Mouse (Mus musculus) midbrain, postnatal 0 days (tissue): Measurements from ENCODE around the gene Wdr35. TPM values are rescaled to one million over a fixed set of nuclear protein-coding genes. Genes with fewer than 3 reads are reported as not detected.

Experiments
- ATAC-seq: fragments of 200-750 bp; cut with Nextera tagmentation; 2 replicates; pipeline ENCODE4 v1.8.0; 2017; ENCODE audit warnings: moderate number of reproducible peaks, mild to moderate bottlenecking, moderate TSS enrichment, moderate library complexity; ENCODE audit not compliant: low FRiP score
- DNase-seq: peaks from one replicate; pipeline ENCODE4 v3.0.0-alpha.2; 2015; ENCODE audit warnings: low spot score
- H3K27ac ChIP-seq: fragments of 300-500 bp; sonication (generic); 2 replicates; pipeline ENCODE4 v1.5.1; 2014; ENCODE audit warnings: low read depth, mild to moderate bottlenecking, low read length, mixed read lengths
- H3K27me3 ChIP-seq: fragments of 300-500 bp; sonication (generic); 2 replicates; pipeline ENCODE4 v1.6.1; 2014; ENCODE audit warnings: low read length, control low read depth, mixed read lengths; ENCODE audit not compliant: insufficient read depth
- H3K36me3 ChIP-seq: fragments of 300-500 bp; sonication (generic); 2 replicates; pipeline ENCODE4 v1.6.1; 2014; ENCODE audit warnings: low read length, control low read depth, mixed read lengths; ENCODE audit not compliant: insufficient read depth
- H3K4me1 ChIP-seq: fragments of 300-500 bp; sonication (generic); 2 replicates; pipeline ENCODE4 v1.6.1; 2014; ENCODE audit warnings: mild to moderate bottlenecking, control low read depth, antibody characterized with exemption, low read length, mixed read lengths; ENCODE audit not compliant: insufficient read depth
- H3K4me2 ChIP-seq: fragments of 300-500 bp; sonication (generic); 2 replicates; pipeline ENCODE4 v1.6.1; 2014; ENCODE audit warnings: low read depth, mild to moderate bottlenecking, low read length, mixed read lengths; ENCODE audit not compliant: poor library complexity, severe bottlenecking
- H3K4me3 ChIP-seq: fragments of 300-500 bp; sonication (generic); 2 replicates; pipeline ENCODE4 v1.5.1; 2014; ENCODE audit warnings: low read depth, mild to moderate bottlenecking, low read length, moderate library complexity
- H3K9ac ChIP-seq: fragments of 300-500 bp; sonication (generic); replicated peaks from 2 replicates; pipeline ENCODE4 v1.6.1; 2014; ENCODE audit warnings: mild to moderate bottlenecking, low read length, moderate library complexity, mixed read lengths; ENCODE audit not compliant: poor library complexity, severe bottlenecking
- H3K9me3 ChIP-seq: fragments of 300-500 bp; sonication (generic); 2 replicates; pipeline ENCODE4 v1.6.1; 2016; ENCODE audit warnings: low read length, control low read depth
- CTCF ChIP-seq: IDR thresholded peaks from 2 replicates; pipeline ENCODE4 v1.5.1; 2016; ENCODE audit warnings: antibody characterized with exemption, mild to moderate bottlenecking
- WGBS: fragments of 180-500 bp; shearing (Covaris S2); extraction: QIAGEN DNeasy Blood & Tissue Kit; methylation state at CpG from one replicate; pipeline ENCODE4 v1.1.7; 2014; 5-methylcytosine and 5-hydroxymethylcytosine counted together
- polyA plus RNA-seq: library from polyadenylated mRNA; unstranded; fragments of >200 nt; fragmentation: Nextera tagmentation; extraction: Ambion mirVana; gene quantifications from 2 replicates; pipeline ENCODE4 v1.2.1, GENCODE M21; 2015
- total RNA-seq: library from RNA; depleted of rRNA; stranded (reverse); fragments of >200 nt; gene quantifications from 2 replicates; pipeline ENCODE4 v1.2.3, GENCODE M21; 2014

Wdr35 gene
- total and polyA plus RNA-seq, 2 experiments from 2014 or later, result 19.3 to 21.4 TPM

GRCm38 (mm10) chr12:9050824-9051223, 77.1 kb downstream of the Wdr35 start:
- no peak overlapping the region for H3K27ac ChIP-seq
- ATAC-seq, result no peak
- no peak for DNase-seq
- no peaks in the 10 kb centered on the region for H3K36me3 ChIP-seq
- no peak overlapping the region for H3K4me2 ChIP-seq
- no peak overlapping the region for H3K9ac ChIP-seq
- no peak overlapping the region for H3K4me3 ChIP-seq
- TF ChIP-seq CTCF, result no peak
- H3K9me3 ChIP-seq, result no peaks in the 10 kb centered on the region
- 36% methylated on average over 6 of the region's 6 CpGs for WGBS
- H3K4me1 ChIP-seq, result no peaks in the 10 kb centered on the region
- no peaks in the 10 kb centered on the region for H3K27me3 ChIP-seq

DNA sequence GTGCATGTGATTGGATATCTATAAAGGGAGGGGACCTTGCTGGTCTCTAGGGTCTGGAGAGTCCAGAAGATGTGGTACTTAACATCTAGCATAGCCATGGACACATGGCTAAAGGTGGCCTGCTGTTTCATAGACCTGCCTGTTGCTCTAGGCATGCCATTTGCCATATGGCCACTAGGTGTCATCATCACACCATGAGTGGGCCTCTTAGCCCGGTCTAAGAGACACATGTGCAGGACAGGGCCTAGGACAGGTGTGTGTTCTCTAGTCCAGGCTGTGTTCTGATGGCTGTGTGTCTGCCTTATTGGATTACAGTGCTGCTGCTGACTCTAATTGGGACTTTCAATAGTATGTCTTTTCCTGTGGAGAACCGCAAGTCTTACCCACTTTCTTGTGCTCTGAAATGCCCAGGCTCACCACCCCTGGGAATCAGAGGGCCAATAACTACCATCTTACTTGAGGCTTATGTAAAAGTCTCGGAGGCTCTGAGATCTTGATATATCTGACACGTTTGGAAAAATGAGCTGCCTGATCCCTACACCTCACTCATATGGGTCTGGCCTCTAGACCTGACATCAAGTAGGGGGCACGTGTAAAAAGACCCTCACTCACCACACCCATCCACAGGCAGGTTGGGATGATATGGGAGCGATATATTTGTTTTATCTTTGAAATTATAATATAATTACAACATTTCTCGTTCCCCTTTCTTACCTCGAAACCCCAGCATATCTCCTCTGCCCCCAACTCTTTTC, 78.6 kb downstream of the Wdr35 start:
- H3K4me2 ChIP-seq, result no peak overlapping the region
- no peak overlapping the region for H3K27ac ChIP-seq
- no peaks in the 10 kb centered on the region for H3K36me3 ChIP-seq
- no peaks in the 10 kb centered on the region for H3K4me1 ChIP-seq
- H3K4me3 ChIP-seq, result no peak overlapping the region
- no peak overlapping the region for H3K9ac ChIP-seq
- DNase-seq (peak; percentile 82), ATAC-seq (peak; percentile 82)
- peak; percentile 99 for TF ChIP-seq CTCF
- WGBS, result 62% methylated on average over 8 of the region's 8 CpGs
- H3K27me3 ChIP-seq, result no peaks in the 10 kb centered on the region
- no peaks in the 10 kb centered on the region for H3K9me3 ChIP-seq

- Histone ChIP-seq H3K27ac (no peak overlapping the region), H3K9ac (no peak overlapping the region), H3K9me3 (no peaks in the 10 kb centered on the region), H3K36me3 (no peaks in the 10 kb centered on the region), H3K4me2 (no peak overlapping the region), H3K27me3 (no peaks in the 10 kb centered on the region), H3K4me1 (no peaks in the 10 kb centered on the region), H3K4me3 (no peak overlapping the region)
- 42% methylated on average over 7 of the region's 7 CpGs for WGBS
- TF ChIP-seq CTCF, result no peak
- no peak for DNase-seq
- ATAC-seq, result no peak
Observed at GRCm38 (mm10) chr12:9053345-9053744, 79.7 kb downstream of the Wdr35 start.

DNA sequence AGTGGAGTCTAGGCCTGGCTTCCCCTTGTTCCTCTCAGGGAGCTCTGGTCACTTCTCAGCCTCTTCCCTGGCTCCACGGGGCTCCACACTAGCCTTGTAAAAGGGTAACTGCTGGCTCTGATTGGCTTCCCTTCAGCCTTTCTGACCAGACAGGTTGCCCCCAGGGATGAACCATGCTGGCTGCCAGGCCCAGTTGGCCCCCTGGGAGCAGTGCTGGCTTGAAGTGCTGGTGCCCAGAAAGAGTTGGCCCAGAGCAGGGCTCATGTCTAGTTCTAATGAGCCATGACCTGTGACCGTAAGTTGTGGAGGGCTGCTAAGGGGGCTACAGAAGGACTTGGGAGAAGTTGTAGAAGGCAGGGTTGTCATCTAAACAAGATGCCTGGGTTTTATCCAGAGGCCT, 80.3 kb downstream of the Wdr35 start:
- 71% methylated on average over 2 of the region's 2 CpGs for WGBS

DNA sequence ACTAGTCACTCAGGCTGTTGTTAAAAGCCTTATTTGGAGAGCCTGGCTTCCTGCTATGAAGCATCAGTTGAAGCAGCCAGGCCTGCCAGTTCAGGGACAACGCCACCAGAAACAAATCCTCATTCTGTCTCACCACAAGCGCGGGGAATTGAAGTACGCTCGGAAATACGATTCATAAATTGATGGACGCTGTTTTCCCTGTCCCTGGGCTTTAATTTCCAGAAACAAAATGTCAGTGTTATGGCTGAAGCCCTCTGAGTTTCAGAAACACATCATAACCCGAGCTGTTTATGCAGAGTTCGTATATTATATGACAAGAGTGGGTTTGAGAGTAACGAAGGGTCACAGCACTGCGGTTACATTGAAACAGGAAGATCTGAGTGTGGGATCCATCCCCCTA, 81.6 kb downstream of the Wdr35 start:
- 80% methylated on average over 11 of the region's 11 CpGs for WGBS
- no peaks in the 10 kb centered on the region for H3K36me3 ChIP-seq

More for the DNA sequence above, 80.3 kb downstream of the Wdr35 start:
- Histone ChIP-seq H3K4me1 (no peaks in the 10 kb centered on the region), H3K4me2 (no peak overlapping the region), H3K9me3 (no peaks in the 10 kb centered on the region), H3K9ac (no peak overlapping the region), H3K27me3 (no peaks in the 10 kb centered on the region), H3K27ac (no peak overlapping the region), H3K4me3 (no peak overlapping the region), H3K36me3 (no peaks in the 10 kb centered on the region)
- no peak for TF ChIP-seq CTCF
- ATAC-seq, result no peak
- no peak for DNase-seq

DNA sequence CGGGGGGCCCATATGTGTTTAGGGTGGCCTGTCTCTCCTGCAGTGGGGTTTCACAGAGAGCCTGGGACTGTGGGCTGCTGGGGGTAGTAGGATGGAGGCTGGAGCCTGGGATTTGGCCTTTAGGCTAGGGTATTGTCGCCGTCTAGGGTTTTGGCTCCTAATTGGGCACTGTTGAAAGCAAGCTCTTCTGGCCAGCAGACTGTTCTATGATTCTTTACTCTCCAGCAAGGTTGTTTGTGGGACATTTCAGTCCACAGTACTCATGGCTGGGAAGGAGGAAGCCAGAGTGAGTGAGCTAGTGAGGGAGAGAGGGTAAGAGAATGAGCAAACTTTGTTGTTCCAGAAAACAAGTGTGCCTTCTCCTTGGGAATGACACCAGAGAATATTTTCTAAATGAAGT, 85.8 kb downstream of the Wdr35 start:
- WGBS, result 92% methylated on average over 3 of the region's 3 CpGs
- H3K9ac ChIP-seq, result no peak overlapping the region
- H3K36me3 ChIP-seq, result no peaks in the 10 kb centered on the region

More for the DNA sequence above, 81.6 kb downstream of the Wdr35 start:
- H3K27me3 ChIP-seq, result no peaks in the 10 kb centered on the region
- ATAC-seq (no peak), DNase-seq (no peak)
- H3K4me2 ChIP-seq, result no peak overlapping the region
- H3K4me1 ChIP-seq, result no peaks in the 10 kb centered on the region
- H3K27ac ChIP-seq, result no peak overlapping the region
- no peaks in the 10 kb centered on the region for H3K9me3 ChIP-seq
- H3K9ac ChIP-seq, result no peak overlapping the region
- H3K4me3 ChIP-seq, result no peak overlapping the region
- TF ChIP-seq CTCF, result no peak

More for the DNA sequence above, 85.8 kb downstream of the Wdr35 start:
- Histone ChIP-seq H3K27ac (no peak overlapping the region), H3K4me3 (no peak overlapping the region), H3K4me1 (no peaks in the 10 kb centered on the region), H3K9me3 (no peaks in the 10 kb centered on the region), H3K4me2 (no peak overlapping the region), H3K27me3 (no peaks in the 10 kb centered on the region)
- TF ChIP-seq CTCF, result no peak
- DNase-seq (no peak), ATAC-seq (no peak)
